Mouse (Mus musculus) left cerebral cortex, postnatal 25 days (tissue): ENCODE data around the gene Cfd. TPM values are rescaled to one million over a fixed set of nuclear protein-coding genes. Genes with fewer than 3 reads are reported as not detected.
A peak's percentile ranks its signal among the peaks of the same experiment; 100 is the strongest.

ENCODE experiments used
- DNase-seq, 2 experiments: peaks; one replicate each; pipeline ENCODE4 v3.0.0; 2022; ENCODE audit warnings: low spot score in 2 of 2, mixed read lengths in 1 of 2
- intact Hi-C: fragments of 180-260 bp; cut with DNase I; formaldehyde crosslinking; loops from one replicate; pipeline ENCODE4 v1.15.1; 2025
- total RNA-seq, 2 experiments: library from RNA; stranded (reverse); gene quantifications; 2 replicates each; pipeline ENCODE4 v1.2.3; 2021

The Cfd gene
- total RNA-seq, 2 experiments from 2014 or later: not detected

- intact Hi-C loops: no loop called here
- DNase-seq: no peak
These were observed 23.7 kb downstream of the Cfd start for GRCm38 (mm10) chr10:79914131-79914947.

GRCm38 (mm10) chr10:79914948-79915596 lies 24.4 kb downstream of the Cfd start:
- intact Hi-C loops: no loop called here
- no peak for DNase-seq

- peak in 1 of 2 experiments; percentile 53 for DNase-seq
- intact Hi-C loops: no loop called here
These were observed 25.4 kb downstream of the Cfd start for GRCm38 (mm10) chr10:79916081-79916480.

- peak; percentile 85 to 86 for DNase-seq
- intact Hi-C loops: no loop called here
These were observed 26.3 kb downstream of the Cfd start, which contains the start of gene Kiss1r for GRCm38 (mm10) chr10:79916808-79917531. TSS of gene Kiss1r (plus strand) at chr10:79916971.

- intact Hi-C loops: no loop called here
- no peak for DNase-seq
These were observed 27.0 kb downstream of the Cfd start for GRCm38 (mm10) chr10:79917532-79918100.

GRCm38 (mm10) chr10:79918231-79919078 lies 27.8 kb downstream of the Cfd start:
- no peak for DNase-seq
- intact Hi-C loops: no loop called here

GRCm38 (mm10) chr10:79919251-79919849 lies 28.7 kb downstream of the Cfd start:
- intact Hi-C loops: no loop called here
- no peak for DNase-seq

GRCm38 (mm10) chr10:79920056-79920890 lies 29.6 kb downstream of the Cfd start:
- intact Hi-C loops: no loop called here
- DNase-seq: no peak

- intact Hi-C loops: no loop called here
- DNase-seq: no peak
These were observed 30.4 kb downstream of the Cfd start, which contains the start of gene R3hdm4 for GRCm38 (mm10) chr10:79920958-79921535. TSS of gene R3hdm4 (minus strand) at chr10:79921208.

- DNase-seq: no peak
- intact Hi-C loops: no loop called here
These were observed 30.9 kb downstream of the Cfd start for GRCm38 (mm10) chr10:79921572-79921971.

GRCm38 (mm10) chr10:79924998-79925784 lies 34.5 kb downstream of the Cfd start:
- intact Hi-C loops: loop anchor here (1.0 to 2.0 kb wide), 4 partner anchors 32 to 90 kb away; no protein-coding TSS in a partner anchor
- DNase-seq: peak; percentile 95 to 96

- no peak for DNase-seq
- intact Hi-C loops: loop anchor here (1.0 to 2.0 kb wide), 4 partner anchors 32 to 91 kb away; no protein-coding TSS in a partner anchor
These were observed 35.3 kb downstream of the Cfd start for GRCm38 (mm10) chr10:79925785-79926490.

- peak; percentile 88 to 90 for DNase-seq
- intact Hi-C loops: no loop called here
These were observed 36.1 kb downstream of the Cfd start, which contains the start of gene Arid3a for GRCm38 (mm10) chr10:79926491-79927323. TSS of gene Arid3a (plus strand) at chr10:79927043.

GRCm38 (mm10) chr10:79927324-79928029 lies 36.8 kb downstream of the Cfd start:
- intact Hi-C loops: no loop called here
- peak; percentile 61 to 62 for DNase-seq
